Mouse (Mus musculus) cerebellum, adult 11 months (tissue): ENCODE data around the gene Meaf6.

Experiments
- DNase-seq: peaks from one replicate; pipeline ENCODE4 v3.0.0; 2022

The Meaf6 gene

DNA sequence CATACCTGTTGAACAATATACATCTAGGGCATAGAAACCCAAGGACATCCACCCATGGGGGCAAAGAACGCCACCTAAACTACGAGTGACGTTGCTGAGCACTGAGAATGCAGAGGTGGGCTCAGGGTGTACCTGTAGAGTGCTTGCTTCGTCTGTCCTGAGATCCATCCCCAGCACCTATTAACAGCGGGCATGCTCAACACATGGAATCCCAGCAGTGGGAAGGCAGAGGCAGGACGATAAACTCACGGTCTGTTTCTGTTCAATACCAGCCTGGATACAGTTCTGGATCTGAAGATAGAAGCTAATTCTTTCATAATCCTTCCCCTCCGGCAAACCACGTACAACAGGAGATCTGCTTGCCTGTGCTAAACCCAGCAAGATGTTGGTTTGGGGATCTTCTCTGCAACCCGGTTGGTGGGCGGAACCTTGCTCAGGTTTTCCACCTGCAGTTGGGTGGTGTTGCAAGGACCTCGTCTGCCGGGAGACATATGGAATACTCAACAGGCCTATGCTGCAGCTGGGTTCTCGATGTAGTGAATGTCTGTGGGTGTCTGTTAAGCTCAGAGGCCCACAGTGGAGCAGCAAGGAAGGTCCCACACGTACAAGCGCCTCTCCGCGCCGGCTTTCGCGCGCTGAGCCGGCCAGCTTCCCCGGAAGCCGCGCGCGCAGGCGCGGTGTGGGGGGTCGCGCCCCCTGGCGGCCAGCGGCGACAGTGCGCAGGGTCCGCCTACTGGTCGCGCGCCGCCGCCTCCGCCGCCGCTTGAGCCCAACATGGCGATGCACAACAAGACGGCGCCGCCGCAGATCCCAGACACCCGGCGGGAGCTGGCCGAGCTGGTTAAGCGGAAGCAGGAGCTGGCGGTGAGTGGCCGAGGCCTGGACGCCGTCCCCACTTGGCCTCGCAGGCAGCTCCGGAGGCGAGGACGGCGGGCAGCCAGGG, at the start of gene Meaf6:
Meaf6 (plus strand) TSS at position 732 of the 943 bp plus-strand sequence.
- peak; percentile 91 for DNase-seq

DNA sequence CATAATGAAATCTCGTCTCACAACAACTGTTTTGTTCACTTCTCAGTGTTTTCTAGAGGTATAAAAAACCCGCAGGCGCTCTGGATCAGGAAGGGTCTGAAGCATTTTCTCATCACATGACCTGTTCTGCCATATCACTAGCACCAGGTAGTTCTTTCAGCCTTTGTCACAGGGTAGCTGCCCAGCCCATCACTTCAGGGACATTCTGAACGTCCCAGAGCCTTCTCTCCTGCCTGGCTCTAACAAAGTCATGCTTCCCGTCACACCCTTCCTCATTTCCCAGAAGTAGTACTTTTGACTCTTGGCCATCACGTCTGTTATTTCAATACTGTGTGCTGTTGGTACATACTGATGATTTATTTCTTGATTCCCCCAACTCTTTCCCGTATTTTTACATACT, 40.5 kb upstream of the Meaf6 start:
- DNase-seq: no peak

DNA sequence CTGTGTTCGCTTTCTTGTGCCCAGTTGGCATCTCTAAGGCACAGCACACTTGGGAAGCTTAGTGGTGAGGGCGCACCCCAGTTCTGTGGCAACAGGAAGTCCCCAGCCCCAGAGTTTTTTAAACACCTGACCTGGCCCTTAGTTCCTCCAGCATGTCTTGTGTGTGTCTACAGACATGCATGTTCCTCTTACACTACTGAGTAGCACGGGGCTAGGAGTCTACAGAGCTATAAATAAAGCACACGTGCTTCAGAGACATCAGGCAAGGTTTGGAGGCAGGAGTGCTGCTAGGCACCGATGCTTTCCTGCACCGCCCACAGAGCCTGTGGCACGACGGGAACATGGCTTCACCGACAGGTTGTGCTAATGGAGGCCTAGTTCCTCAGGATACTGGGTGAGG, 29.5 kb upstream of the Meaf6 start:
- DNase-seq: no peak

DNA sequence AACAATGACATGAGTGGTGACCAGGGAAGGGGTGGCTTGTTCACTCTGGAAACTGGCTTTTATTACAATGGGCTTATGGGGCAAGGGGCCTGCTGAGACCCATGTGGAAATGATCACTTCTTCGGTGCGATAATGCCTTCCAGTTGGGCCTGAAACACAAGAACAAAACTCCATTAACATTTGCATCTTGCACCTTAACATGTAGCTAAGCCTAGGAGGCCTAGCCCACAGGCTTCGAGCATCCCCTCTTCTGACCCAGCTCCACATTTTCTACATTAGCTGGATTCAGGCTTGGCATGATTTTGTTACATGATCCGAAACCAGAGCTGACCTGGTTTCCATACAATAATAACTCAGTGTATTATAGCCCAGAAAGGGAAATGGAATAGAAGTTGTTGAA, 28.5 kb upstream of the Meaf6 start:
- DNase-seq: no peak

DNA sequence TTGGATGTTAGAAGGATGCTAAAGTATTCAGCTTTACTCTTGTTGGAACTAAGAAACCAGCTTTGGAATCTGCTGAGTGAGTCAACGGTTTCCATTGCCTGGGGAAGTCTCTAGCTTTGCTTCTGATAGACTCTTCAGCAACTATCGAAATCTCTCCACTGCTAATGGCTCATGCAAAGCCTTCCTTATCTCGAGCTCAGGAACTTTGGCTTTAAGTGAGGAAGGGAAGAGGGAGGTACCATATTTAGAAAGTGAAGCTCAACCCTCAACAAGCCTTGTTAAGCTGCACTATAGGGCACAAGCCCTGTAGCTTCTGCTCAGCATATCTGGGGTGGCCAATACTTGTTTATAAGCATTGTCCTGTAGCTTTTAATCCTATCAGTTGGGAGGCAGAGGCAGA, 27.7 kb upstream of the Meaf6 start:
- DNase-seq: no peak

DNA sequence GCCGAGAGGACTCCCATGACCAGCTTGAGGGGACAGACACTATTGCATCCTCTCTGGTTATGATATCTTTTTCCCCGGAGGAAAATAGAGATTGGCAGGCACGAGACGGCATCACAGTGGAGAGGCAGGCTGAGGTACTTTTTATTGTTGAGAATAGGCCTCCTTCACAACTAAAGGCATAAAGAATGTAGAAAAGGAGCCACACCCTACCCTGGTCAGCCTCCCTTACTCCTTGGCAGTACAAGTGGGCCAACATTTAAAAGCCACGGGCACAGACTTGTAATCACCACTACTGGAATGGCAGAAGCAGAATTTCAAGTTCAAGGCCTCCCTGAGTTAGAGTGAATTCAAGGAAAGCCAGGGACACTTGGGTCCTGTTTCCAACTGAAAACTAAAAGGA, 26.9 kb upstream of the Meaf6 start:
- no peak for DNase-seq

DNA sequence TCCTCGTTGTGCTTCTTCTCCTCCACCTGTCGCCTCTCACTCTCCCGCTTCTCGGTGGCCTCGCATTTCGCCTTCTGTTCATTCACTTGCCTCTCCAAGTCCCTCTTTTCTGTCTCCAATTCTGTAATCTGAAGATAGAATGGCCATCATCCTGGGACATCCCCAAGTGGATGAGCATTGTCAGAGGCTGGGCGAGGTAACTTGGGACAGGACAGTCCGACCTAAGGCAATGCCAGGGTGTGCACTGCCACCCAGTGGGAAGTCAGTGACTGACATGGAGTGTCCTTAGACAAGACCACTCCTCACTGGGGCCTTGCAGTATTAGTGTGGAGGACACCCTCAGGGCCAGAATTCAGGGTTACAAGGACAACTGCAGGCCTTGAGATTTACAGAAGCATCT, 25.9 kb upstream of the Meaf6 start:
- no peak for DNase-seq

DNA sequence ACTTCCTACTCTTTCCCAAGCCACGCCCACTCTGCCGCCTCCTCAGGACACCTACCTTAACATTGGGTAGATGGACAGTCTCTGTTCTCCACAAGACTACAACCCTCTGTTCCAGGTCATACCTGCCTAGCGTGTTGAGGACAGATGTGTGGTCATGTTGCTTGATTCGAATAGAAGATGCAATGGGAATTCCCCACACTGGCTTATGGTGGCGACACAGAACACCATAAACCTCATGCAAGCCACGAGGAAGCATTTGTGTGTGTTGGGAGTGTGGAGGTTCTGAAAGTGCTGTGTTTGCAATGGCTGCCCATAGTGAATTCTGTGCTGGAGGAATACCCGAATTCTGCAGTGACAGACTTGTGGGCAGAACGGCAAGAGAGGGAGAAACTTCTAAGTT, 21.1 kb upstream of the Meaf6 start:
- DNase-seq: no peak

DNA sequence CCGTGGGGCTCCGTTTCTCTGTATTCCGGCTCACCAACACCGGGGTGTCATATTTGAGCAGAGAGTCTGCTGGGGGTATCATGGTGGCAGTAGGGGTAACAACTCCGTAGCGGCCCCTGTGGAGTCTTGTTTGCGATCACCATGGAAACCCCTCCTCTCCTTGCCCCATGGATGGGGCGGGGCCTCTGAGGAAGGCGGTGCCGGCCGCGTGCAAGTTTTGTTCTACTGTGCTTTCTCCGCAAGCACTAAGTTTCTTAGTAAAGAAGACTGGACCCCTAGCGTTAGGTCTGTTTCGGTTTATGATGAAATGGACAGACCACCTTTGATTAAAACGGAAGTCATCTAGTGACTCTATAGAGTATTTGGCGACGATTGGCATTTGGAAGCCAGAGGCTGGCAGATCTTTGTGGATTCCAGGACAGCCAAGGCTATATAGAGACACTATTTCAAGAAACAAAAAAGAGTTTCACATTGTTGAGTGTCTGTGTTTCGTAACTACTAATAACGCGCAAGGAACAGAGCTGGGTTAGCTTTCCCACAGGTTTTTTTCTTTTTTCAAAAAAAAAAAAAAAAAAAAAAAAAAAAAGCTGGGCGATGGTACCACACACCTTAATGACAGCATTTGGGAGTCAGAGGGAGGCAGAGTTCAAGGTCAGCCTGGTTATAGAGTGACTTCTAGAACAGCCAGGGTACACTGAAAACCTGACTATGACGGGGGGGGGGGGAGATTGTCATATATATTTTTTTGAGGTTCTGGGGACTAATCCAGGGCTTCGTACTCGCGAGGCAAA, 19.2 kb upstream of the Meaf6 start, which contains the start of gene Dnali1:
Dnali1 (minus strand) TSS at position 187 of the 791 bp plus-strand sequence.
- DNase-seq: peak; percentile 35

DNA sequence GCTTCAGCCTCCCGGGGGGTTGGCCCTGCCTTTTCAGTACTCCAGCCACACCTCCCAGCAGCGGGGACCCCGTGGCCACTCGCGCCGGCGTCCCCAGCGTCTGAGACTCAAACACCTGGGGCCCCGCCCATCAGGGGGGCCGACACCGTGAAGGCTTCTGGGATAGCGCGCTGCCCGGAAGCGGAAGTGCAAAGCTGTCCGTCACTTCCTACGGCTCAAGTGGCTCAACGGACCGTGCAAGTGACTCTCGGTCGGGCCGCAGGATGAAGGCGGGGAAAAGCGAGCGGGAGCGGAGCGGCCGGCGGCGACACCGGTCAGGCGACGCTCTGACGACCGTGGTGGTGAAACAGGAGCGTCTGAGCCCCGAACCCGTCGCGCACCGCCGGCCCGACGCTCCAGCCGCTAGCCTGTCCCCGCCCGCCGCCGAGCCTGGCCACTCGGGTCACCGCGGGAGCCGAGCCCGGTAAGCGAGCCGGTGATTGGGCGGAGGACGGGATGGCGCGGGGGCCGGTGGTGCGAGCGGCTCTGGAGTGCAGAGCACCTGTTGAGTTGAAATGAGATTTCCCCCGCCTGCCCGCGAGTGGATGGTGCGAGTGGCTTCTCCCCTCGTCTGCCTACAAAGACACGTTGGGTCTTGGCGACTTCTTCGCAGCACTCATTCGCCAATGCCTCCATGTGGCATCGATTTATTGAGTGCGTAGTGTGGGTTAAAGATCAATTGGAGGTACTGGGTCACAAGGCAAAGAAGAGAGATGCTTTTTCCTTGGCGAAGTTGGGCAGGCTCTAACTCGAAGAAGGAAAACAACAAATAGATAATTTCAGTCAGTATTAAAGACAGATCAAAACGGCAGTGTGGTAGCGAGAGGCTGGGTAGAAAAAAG, 18.2 kb upstream of the Meaf6 start, which contains the start of gene Snip1:
Snip1 (plus strand) TSS at position 183 of the 881 bp plus-strand sequence.
- DNase-seq: peak; percentile 91

DNA sequence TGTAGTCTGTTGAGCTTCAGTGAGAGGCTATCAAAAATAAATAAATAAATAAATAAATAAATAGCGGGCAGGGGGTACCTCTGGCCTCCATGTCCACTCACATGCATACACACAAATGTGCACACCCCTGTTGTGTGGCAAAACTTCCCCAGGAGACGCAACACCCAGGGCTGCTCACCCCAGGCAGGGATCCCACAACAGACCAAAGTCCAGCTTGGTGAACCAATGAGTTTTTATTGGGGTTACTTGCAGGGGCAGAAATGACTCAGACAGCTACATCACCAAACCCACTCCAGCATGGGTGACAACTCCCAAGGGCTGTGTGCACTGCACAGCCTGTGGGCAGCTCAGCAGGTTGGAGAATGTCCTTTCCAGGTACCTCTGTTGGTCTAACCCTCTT, 7.2 kb upstream of the Meaf6 start:
- DNase-seq: no peak

DNA sequence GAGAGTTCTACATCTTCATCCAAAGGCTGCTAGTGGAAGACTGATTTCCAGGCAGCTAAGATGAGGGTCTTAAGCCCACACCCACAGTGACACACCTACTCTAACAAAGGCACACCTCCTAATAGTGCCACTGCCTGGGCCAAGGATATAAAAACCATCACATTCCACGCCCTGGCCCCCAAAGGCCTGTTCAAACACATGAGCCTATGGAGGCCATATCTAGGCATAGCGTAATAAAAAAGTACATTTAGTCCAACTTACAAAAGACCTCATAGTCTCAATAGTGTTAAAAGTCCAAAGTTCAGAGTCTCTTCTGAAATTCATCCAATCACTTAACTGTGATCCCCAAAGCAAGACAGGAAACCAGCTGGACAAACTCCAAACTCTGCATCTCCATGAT, 6.2 kb upstream of the Meaf6 start:
- DNase-seq: no peak

DNA sequence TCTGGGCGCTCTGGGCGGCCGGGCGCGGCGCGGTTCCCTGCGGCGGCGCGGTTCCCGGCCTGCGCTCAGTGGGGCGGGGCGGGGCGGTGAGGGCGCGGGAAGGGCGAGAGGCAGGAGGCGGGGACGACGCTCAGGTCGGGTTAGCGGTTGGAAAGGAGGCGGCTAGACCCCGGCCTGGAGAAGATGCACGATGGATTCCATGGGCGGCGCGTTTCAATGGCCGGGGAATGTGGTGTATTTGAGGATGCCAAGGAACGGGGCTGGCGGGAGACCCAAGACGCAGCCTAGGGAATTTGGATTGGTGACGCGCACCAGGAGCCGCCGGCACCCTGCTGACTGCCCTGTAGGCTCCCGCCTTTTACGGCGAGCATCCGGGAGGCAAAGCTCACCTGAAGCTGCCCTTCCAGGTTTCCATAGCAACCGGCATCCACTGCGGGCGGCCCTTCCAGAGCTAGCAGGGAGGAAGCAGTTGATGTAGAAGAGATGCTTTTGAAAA, 460 bp downstream of the Meaf6 start:
- DNase-seq: peak; percentile 63

DNA sequence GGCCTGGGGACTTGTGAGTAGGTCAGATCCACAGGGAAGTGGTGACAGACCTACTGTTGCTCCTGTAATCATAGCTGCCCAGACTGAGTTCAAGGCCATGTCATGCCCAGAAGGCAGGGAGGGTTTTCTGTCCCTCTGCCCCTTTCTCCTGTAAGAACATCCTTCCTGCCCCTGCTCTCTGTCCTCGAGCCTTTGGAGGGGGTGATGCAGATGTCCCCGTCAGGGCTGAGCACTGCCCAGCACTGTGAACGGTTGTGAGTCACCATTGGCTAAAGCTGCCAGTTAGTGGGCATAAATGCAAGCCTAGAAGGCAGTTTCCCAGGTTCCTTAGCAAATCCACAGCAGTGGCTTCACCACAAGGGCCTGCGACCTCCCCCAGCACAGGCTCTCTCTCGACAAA, 8.1 kb downstream of the Meaf6 start:
- DNase-seq: no peak

DNA sequence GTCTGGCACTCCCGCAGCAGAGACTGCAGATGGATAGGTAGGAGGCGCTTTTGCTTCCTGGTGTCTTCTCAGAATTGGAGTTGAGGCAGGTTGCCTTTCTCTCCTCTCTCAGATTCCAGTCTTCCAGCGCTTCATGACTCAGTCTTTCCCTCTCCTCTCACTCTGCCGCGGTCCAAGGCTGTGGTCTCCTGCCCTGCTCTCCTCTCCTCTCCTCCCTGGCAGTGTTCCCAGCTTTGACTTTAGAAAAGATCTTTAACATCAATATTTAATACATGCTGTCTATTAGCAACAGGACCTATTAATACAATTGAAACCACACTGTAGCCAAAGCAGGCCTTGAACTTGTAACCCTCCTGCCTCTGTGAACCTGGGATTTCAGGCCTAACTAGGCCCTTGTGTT, 11.1 kb downstream of the Meaf6 start:
- no peak for DNase-seq

DNA sequence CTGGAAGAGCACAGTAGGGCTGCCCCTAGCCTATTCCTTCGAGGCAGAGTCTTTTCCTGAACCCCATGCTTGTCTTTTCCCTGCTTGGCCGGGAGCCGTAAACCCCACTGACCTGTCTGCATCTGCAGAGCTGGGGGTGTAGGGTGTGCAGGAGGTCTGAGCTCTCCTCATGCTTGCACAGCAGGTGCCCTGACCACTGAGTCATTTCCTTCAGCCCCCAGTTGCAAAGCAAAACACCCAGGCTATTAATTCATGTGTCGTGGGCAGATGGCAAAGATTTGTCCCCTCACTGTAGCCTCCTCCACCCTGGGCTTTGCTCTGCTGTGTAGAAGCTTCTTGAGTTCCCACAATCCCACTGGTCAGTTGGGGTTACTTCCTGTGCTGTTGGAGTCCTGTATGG, 12.5 kb downstream of the Meaf6 start:
- no peak for DNase-seq

DNA sequence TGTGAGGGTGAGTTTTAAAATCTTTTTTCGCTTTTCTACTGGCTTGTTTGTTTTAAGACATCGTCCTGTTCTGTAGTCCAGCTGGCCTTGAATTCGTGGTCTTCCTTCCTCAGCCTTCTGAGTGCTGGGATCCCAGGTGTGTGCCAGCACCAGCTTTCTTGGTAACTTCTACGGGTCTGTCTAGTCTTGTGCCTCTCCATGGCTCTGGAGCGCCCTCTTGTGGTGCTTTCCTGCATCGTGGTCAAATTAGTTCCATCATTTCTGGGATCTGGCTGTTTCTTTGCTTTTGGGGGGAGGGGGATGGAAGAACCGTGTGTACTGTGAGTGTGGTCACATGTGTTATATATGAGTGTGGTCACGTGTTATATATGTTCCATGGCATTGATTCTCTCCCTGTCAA, 14.5 kb downstream of the Meaf6 start:
- DNase-seq: peak; percentile 70

DNA sequence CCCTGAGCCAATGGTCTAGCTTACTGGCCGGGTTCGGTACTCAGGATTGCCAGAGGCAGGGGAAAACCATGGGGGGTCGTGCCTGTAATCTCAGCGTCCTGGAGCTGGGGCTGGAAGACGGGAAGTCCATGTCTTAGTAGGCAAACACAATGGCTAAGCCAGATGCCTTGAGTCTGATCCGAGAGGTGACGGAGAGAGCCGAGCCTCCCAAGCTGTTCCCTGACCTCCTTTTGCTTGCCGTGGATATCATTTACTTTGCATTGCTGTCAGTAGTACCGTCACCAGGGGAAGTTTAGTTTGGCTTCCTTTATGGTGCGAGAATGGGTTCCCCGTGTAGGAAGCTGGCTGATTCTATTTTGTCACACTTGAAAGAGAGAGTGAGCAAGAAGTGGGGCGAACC, 16.4 kb downstream of the Meaf6 start:
- no peak for DNase-seq

DNA sequence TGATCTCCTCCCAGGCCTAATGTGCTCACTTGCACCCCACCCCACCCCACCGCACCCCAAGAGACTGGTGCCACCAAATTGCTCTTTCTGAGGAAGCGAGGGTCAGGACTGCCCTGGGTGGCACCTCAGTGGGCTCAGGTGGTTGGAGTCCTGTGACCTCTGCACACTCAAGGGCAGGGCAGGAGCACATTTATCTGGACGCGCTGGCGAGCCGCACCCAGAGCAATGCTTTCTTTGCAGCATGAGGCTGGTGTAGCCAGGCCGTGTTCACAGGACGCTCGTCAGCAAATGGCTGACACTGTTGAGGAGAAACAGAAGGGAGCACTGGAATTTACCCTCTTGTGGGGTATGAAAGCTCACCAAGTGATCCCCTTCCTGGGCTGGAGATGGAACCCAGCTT, 20.4 kb downstream of the Meaf6 start:
- DNase-seq: no peak

DNA sequence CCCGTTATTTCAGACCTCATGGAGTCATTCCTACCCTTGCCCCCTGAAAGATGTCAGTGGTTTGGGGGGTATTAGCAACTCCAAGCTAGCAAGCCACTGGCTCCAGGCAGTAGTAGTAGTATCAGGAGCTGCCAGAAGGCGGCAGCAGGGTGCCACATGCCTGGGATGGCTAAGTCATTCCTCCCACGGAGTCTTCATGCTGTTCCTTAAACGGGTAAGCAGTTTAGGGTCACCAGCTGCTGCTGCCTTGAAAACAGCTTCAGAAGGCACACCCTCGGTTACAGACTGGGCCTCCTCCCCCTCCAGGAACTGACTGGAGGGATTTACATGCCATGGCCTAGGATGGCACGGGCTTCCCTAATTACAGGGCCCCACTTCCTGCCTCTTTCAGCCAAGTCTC, 29.7 kb downstream of the Meaf6 start:
- DNase-seq: peak; percentile 65

DNA sequence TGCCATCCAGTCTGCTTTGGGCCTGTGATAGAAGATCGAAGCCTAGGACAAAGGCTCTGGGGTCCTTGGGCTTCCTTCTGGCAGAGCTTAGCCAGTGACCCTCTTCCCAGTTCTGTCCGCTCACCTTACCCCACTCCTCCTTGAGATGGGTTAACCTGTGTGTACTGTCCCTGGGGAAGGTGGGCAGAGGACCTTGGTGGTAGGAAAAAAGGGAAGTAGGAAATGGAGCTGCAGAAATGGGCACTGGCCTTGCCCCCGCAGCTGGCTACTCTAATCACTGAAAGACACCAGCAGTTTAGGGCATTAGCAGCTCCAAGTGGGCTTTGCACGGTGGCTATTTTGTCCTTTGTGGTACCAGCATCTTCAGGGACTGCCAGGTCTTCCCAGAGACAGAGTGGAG, 30.1 kb downstream of the Meaf6 start:
- no peak for DNase-seq

DNA sequence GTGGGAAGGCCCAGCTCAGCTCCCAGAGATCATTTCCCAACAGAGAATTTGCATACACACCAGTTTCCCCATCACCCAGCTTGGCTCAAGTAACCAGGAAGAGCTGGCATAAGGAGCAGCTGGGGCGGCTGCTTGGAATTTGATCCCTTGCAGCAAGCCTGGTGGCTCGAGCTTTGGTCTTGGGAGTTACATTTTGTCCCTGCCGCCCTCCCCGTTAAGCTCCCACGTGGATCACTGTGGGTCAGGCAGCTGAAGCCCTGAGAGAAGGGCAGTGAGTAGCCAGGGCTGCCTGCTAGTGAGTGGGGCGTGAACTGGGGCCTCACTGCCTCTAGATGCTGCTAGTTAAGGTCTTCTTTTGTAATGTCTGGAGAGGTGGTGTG, 30.8 kb downstream of the Meaf6 start:
- no peak for DNase-seq
